Mouse (Mus musculus) megakaryocyte, embryonic 14.5 days (primary cell): ENCODE measurements around the gene Gm1527. TPM values are rescaled to one million over a fixed set of nuclear protein-coding genes. Genes with fewer than 3 reads are reported as not detected.
"Not testable (repeated sequence)": the region's sequence is repeated elsewhere in the genome, so short reads cannot be mapped to it uniquely, and the experiment has no call there.

Experiments
- H3K27me3 ChIP-seq: replicated peaks from 2 replicates; pipeline ENCODE3; 2012; ENCODE audit warnings: inconsistent platforms
- H3K36me3 ChIP-seq: replicated peaks from 2 replicates; pipeline ENCODE3; 2012; ENCODE audit warnings: low read length, inconsistent platforms, mixed read lengths
- H3K4me1 ChIP-seq: 2 replicates; pipeline ENCODE4 v1.6.1; 2012; ENCODE audit warnings: inconsistent platforms
- H3K4me3 ChIP-seq: replicated peaks from 2 replicates; pipeline ENCODE3; 2012; ENCODE audit warnings: moderate library complexity, mild to moderate bottlenecking, inconsistent platforms
- H3K9me3 ChIP-seq: 2 replicates; pipeline ENCODE4 v1.6.1; 2012; ENCODE audit warnings: inconsistent platforms
- FLI1 ChIP-seq: IDR thresholded peaks from 2 replicates; pipeline ENCODE4 v1.6.1; 2012; ENCODE audit warnings: low read length, inconsistent platforms, mixed read lengths
- GATA1 ChIP-seq: IDR thresholded peaks from 3 replicates; pipeline ENCODE4 v1.6.1; 2012; ENCODE audit warnings: mixed read lengths, low read length, inconsistent platforms, borderline replicate concordance
- polyA plus RNA-seq: library from polyadenylated mRNA; stranded (reverse); fragments of >175 nt; gene quantifications from 2 replicates; pipeline ENCODE4 v1.2.3, GENCODE M21; 2012; ENCODE audit warnings: low replicate concordance; ENCODE audit not compliant: insufficient read depth

Gene Gm1527
- not detected in 2 replicates for polyA plus RNA-seq

GRCm38 (mm10) chr3:28892317-28892716 is at the start of gene Gm1527:
Gene Gm1527, plus strand, starts transcription at chr3:28892617.
- TF ChIP-seq GATA1 (no peak), FLI1 (no peak)
- Histone ChIP-seq H3K27me3 (no peaks in the 10 kb centered on the region), H3K4me1 (no peaks in the 10 kb centered on the region), H3K4me3 (no peak within 1 kb of the TSS), H3K36me3 (no peaks in the 10 kb centered on the region), H3K9me3 (no peaks in the 10 kb centered on the region)

- H3K36me3 ChIP-seq = no peaks in the 10 kb centered on the region
- H3K4me3 ChIP-seq = no peak overlapping the region
- TF ChIP-seq FLI1 = no peak
- TF ChIP-seq GATA1 = no peak
- no peaks in the 10 kb centered on the region for H3K4me1 ChIP-seq
- H3K9me3 ChIP-seq = no peaks in the 10 kb centered on the region
- H3K27me3 ChIP-seq = no peaks in the 10 kb centered on the region
Measured at GRCm38 (mm10) chr3:28843231-28843630, 49.2 kb upstream of the Gm1527 start.

- Histone ChIP-seq H3K36me3 (no peaks in the 10 kb centered on the region), H3K9me3 (no peaks in the 10 kb centered on the region), H3K4me3 (no peak overlapping the region), H3K4me1 (no peaks in the 10 kb centered on the region), H3K27me3 (no peaks in the 10 kb centered on the region)
- TF ChIP-seq FLI1 (no peak), GATA1 (no peak)
Measured at GRCm38 (mm10) chr3:28847115-28847514, 45.3 kb upstream of the Gm1527 start.

GRCm38 (mm10) chr3:28852174-28852573 is 40.2 kb upstream of the Gm1527 start:
- not testable (repeated sequence) for H3K36me3 ChIP-seq, H3K27me3 ChIP-seq, H3K4me1 ChIP-seq, H3K4me3 ChIP-seq
- peaks cover 11% of the 10 kb centered on the region for H3K9me3 ChIP-seq

GRCm38 (mm10) chr3:28859630-28860392 is 32.6 kb upstream of the Gm1527 start:
- not testable (repeated sequence) for H3K4me1 ChIP-seq, H3K4me3 ChIP-seq, H3K36me3 ChIP-seq, H3K27me3 ChIP-seq, H3K9me3 ChIP-seq

GRCm38 (mm10) chr3:28896966-28897365 is 4.5 kb downstream of the Gm1527 start:
- H3K4me3 ChIP-seq, H3K36me3 ChIP-seq, H3K9me3 ChIP-seq: not testable (repeated sequence)

GRCm38 (mm10) chr3:28965931-28966330 is 73.5 kb downstream of the Gm1527 start:
- H3K4me1 ChIP-seq = no peaks in the 10 kb centered on the region
- no peak overlapping the region for H3K4me3 ChIP-seq
- no peaks in the 10 kb centered on the region for H3K36me3 ChIP-seq
- H3K9me3 ChIP-seq = no peaks in the 10 kb centered on the region
- H3K27me3 ChIP-seq = no peaks in the 10 kb centered on the region
- no peak for TF ChIP-seq GATA1
- no peak for TF ChIP-seq FLI1

More at GRCm38 (mm10) chr3:28896966-28897365, 4.5 kb downstream of the Gm1527 start:
- H3K4me1 ChIP-seq, H3K27me3 ChIP-seq: not testable (repeated sequence)

GRCm38 (mm10) chr3:28968851-28969250 is 76.4 kb downstream of the Gm1527 start:
- TF ChIP-seq GATA1 = no peak
- no peak for TF ChIP-seq FLI1
- Histone ChIP-seq H3K4me3 (no peak overlapping the region), H3K27me3 (no peaks in the 10 kb centered on the region), H3K4me1 (no peaks in the 10 kb centered on the region), H3K36me3 (no peaks in the 10 kb centered on the region), H3K9me3 (no peaks in the 10 kb centered on the region)

Other genes starting within 250 kb of the Gm1527 start
- gene Slc2a2, start 194.7 kb upstream of the Gm1527 start, polyA plus RNA-seq = not detected in 2 replicates
- 1.2 TPM in 1 of 2 replicates, not detected in the other for gene Eif5a2, start 111.3 kb upstream of the Gm1527 start, polyA plus RNA-seq
- gene Rpl22l1, start 87.2 kb upstream of the Gm1527 start, polyA plus RNA-seq = 11.5 TPM in 1 of 2 replicates, not detected in the other
- not detected in 2 replicates for gene Egfem1, start 189.4 kb downstream of the Gm1527 start, polyA plus RNA-seq